Mouse (Mus musculus): ENCODE results near the gene Srrm4.

Gene Srrm4

DNA sequence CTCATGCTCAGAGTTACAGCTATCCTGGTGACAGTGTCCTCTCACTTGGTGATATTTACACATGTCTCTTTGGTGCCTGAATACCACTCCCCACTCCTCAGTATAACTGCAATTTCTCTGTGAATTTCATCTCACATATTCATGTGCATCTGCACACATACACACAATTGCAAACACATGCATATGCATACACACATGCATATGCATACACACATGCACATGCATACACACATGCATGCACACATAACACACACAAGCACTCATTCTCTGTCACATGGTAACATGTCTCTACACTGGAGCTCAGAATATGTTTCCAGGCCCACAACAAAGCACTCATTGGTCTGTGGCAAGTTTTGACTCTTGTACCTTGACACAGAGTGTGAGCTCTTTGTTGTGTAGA, 39.0 kb downstream of the Srrm4 start:
- no peak for DNase-seq

DNA sequence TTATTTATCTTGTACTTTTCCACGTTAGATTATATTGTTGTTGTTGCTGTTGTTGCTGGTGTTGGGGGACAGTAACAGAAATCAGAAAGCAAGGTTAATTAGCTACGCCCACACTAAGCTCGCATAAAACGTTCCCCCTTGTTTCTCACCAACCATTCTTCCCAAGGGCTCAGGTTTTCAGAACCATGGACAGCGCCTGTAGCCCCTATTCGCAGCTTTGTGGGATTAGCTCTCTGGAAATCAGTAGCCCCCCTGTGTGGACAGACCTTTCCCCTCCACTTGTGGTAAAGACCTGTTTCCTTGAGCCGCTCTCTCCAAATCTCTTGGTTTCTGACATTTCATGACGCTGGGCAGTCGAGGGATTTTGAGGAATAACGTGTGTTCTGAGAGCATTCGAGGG, 45.9 kb downstream of the Srrm4 start:
- DNase-seq = no peak

DNA sequence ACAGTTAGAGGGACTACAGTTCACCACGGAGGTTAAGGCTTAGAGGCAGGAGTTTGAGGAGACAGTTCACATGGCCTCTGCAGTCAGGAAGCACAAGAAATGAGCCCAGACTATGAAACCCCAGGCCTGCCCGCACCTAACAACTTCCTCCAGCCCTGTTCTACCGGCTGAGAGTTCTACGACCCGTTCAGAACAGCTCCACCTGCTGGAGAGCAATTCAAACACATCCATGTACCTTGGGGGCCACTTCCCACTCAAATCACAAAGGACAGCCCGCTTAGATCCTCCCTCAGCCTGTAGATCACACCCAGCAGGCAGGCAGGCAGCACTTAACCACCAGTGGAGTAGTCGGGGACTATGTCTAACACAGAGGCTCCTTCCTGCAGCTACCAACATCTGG, 49.3 kb downstream of the Srrm4 start:
- no peak for DNase-seq

DNA sequence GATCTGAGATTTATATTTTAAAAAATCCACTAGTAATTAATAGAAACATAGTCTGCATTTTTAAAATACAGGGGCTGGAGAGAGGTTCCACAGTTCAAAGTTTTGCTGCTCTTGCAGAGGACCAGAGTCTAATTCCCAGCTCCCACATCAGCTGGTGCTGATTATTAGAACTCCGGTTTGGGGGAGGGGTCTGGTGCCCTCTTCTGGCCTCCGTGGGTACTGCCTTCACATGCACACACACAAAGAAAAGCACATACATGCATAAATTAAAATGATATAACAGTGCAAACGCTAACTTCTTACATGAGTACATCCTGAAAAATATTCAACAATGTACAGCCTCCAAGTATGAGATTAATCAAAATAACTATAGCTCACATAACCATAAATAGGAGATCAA, 50.5 kb downstream of the Srrm4 start:
- DNase-seq = no peak

DNA sequence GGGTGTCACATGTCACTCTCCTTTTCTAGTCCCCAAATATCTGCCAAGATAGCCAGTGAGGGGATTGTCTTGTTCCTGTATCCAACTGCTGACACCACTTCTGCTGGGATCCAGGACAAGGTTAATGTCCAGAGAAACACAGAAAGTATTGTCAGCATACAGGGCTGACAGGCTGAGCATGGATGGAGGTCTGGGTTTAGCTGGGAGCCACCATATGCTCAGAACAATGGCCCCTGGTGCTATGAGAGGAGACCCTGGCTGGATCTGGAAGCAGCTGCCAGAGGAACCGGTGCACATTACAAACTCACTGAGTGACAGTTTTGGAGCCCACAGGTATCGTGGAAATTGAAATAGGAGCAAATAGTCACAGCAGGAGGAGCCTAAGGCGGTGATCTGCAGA, 52.3 kb downstream of the Srrm4 start:
- no peak for DNase-seq

DNA sequence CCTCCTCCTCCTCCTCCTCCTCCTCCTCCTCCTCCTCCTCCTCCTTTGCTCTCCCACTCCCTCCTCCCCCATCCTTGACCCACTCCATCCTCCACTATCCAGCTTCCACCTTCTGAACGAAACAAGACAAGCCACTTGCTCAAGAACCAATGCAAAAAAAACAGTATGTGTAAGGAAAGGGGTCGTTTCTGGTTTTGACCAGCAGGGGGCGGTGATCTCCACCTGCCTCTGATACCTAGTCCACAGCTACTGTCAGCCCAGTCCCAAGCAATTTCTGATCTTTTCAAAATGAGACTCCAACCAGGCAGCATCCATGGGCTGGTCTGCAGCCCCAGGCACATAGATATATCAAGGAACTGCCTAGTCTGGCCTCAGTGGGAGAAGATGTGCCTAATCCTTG, 53.1 kb downstream of the Srrm4 start:
- DNase-seq = peak; percentile 49 to 68

DNA sequence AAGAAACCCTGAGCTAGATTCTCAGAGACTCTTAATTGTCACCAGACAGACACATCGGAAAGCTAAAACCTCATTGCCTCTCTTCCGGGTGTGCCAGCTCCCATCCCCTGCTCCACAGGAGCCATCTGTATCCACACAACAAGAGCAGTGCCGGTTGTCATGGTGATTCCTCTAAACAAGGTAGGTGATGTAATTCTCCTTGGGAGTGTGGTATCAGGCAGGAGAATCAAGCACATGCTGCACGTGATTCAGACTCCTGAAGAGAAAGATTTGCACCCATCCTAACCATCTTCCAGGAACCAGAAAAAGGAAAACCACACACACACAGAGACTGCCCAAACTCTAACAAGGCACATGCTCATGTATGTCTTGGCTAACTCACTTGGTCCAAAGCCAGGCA, 65.3 kb downstream of the Srrm4 start:
- DNase-seq = peak; percentile 61 to 75

DNA sequence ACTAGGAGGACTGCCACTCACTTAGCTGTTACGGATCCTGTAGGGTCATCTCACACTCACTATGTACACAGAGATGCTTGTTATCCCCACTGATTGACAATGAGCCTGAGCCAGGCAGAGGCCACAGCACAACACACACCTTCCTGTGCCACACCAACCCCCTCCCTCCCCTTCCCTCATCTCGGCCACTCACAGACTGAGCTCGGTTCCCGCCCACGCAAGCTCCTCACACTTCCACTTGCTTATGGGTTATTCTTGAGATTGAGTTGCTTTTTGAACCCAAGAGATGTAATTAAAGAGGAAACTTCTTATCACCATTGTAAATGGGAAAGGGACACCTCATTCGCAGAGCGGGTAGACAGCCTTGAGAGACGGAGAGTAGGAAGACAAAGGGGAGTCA, 66.3 kb downstream of the Srrm4 start:
- DNase-seq = no peak

DNA sequence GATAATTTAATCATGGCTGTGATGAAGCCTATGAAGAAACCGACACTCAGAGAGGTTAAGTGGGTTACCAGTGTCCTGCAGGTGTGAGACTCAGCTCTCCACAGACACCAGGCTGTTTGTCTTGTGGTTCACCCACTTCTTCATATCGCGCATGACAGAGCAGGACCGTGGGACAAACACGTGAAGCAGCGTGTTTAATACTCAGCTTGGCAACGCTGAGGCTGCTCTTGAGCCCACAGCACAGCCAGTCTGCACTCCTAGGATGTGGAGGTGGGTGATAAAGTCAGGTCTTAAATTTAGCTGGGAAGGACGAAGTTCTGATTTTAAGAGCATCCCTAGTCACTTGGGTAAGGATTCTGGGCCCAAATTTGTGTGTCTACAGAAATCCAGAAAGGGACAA, 68.1 kb downstream of the Srrm4 start:
- no peak for DNase-seq

DNA sequence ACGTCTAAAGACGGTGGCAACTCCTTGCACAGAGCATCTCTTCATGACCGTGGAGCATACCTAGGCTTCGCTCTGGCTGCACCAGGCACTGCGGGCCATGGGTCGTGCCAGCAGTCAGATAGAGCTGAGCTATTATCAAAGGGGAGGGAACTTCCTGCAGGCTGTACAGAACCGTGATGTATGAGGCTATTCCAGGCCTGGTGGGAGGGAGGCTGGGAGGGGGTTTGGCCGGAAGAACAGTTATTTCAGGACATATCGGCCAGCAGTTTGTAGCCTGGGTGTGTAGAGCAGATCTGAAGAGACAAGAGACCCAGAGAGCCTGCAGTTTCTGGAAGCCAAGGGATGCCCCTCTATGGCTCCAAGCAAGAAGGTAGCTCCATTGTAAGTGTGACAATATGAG, 68.5 kb downstream of the Srrm4 start:
- peak in 1 of 2 experiments; percentile 48 for DNase-seq

DNA sequence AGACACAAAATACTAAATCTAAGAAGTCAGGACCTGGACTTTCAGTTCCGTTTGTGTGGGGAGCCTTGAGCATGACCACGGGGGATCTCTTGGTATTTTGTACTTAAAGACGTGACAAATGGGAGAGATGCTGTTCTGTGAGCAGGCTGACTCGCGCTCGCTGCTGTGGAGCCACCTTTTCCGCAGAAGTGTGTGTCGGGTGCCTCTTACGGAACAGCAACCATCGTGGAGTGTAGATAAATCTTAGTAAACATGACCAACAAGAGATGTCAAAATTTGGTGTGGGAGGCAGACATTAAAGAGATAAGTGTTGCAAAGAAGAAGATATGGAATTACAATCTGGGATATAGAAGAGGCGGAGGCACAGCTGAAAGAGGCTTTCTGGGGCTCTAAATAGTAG, 69.3 kb downstream of the Srrm4 start:
- DNase-seq = no peak

DNA sequence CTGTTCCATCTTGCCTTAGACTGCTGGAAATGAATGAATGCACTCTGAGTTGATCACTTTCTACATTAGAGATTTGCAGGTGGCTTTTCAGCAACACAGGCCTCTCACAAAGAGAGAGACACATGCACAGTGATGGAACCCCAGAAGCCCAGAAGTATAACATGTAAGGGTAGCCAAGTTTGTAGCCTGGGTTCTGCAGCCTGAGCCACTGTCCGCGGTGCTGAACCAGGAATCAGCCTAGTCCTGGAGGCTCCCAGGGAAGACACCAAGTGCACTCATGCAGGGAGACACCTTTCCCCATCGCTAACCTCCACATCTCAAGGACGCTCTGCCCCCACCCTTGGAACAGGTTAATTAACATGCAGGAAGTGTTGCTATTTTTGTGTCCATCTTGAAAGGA, 73.6 kb downstream of the Srrm4 start:
- DNase-seq = no peak

DNA sequence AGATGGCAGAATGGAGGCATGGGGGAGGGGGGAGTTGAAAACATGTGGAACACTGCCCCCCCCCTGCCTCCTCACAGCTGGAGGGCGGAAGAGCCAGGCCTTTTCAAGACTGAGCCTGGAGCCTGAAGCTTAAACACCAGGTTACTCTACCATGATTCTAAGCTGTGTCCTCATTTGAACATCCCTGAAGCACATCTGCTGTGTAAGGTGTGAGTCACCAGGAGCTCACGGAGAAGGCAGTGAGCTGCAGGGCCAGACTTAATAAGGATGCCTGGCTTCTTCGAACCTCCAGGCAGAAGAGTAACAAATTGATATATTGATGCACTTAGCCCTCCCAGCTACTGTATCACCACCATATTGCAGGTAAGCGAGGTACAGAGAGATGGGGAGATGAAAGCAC, 79.5 kb downstream of the Srrm4 start:
- DNase-seq = no peak

DNA sequence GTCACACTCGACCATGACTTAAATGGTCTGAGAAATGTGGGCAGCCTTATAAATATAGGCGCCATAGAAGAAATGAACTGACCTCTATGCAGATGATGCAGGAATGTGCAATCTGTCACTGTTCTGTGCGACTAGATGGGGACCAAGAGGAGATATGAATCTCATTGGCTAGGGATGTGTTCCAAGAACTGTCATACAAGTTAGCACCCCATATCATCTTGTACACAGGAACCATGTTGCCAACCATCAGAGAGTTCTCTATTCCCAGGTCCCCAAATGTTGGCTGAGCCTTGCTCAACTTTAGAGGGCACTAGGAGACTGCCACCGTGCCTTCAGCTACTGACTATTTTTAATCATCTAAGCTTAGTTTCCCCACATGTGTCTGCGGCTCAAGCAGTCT, 81.4 kb downstream of the Srrm4 start:
- no peak for DNase-seq

DNA sequence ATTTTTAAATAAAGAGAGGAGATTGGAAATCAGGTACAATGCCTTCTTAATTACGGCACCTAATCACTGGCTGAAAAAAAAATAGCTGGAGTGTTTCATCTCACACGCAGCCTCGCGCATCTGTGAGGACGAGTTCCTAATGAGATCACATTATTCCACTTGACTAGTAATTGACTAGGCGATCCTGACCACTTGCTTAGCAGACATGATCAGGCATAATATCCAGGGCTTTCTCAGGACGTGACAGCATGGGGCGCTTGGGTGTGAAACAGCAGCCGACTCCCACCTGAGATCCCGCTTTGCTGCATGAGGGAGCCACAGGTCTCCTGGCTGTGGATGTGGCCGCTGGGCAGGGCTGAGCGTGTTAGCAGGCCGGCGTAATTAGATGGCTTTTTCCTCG, 90.3 kb downstream of the Srrm4 start:
- DNase-seq = peak in 1 of 2 experiments; percentile 41

DNA sequence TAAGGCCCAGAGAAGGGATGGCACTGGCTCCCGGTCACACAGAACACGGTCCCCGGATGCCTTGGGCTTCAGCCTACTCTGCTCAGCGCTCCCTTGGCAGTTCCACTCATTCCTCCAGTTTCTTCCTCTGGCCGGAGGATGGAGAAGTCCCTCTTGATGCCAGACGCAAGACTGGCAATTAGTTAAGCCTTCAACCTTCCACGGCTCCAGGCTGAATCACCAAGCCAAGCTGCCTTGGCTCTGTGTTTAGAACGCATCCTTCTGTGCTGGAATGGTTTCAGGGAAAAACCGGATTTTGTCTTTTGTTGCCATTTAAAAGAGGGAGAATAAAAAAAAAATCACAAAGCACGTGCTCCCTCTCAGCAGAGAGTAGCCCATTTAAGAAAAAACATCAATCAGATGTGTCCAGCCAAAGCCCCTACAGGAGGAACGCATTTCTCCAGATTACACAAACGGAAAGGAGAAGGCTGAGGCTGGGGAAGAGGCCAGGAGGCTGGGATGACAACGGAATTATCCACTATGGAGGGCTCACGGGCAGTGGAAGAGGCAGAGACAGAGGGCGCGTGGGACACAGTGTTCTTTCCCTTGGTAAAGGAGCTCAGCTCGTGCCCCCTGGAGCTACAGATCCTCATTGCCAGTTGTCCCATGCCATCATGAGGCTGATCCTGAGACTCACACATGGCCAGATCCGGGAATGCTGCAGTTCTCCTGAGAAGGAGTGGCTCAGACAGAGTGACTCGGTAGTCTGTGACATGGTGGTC, 92.6 kb downstream of the Srrm4 start:
- peak; percentile 63 to 74 for DNase-seq

DNA sequence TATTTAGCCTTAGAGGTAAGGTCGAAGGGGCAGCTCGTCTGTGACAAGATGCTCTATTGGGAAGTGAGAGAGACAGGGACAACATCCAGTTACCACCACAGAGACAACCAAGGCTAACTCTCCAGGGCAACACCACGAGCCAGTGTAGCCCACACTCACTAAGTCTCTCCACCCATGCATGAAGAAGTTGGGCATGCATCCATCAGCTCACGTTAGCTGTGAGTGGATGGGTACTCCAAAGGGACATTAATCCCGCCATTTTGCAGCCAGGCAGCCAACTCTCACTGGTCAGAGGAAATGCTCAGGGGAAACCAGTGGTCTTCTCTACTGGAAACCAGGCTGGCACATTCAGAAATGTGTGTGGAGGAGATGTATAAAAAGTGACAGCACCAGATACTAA, 93.8 kb downstream of the Srrm4 start:
- DNase-seq = peak in 1 of 2 experiments; percentile 49

DNA sequence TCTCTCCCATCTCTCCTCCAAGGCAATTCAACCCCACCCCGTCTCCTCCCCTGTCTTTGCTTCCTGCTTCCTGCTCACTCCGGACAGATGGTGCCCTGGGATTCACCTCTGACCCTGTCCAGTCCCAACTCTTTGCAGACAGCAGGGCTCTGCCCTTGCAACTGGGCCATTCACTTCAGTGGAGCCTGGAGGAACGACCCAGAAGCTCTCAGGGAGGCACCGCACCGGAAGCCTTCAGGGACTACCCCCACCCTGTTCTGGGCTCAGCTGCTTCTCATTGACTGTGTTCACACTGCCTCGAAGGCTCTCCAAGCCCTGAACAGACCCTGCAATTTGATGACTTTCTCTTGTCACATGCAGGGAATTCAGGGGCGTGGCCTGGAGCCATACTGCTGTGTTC, 94.4 kb downstream of the Srrm4 start:
- no peak for DNase-seq

DNA sequence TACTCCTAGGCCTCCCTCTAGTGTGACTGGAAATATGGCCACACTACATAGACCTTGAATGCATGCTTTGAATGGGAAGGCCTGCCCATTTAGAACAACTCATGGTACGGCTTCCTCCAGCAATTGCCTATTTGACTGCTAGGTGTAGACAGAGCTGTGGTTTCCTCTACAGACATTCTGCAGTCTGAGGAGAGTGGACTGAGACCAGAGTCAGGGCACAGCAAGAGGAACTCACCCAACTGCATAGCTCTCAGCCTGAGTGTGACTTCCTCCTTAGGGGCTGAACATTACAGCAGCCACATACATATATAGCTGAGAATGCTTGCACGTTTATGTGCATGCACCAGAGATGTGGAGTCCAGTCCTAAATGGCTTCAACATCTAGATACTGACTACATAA, 94.9 kb downstream of the Srrm4 start:
- no peak for DNase-seq

DNA sequence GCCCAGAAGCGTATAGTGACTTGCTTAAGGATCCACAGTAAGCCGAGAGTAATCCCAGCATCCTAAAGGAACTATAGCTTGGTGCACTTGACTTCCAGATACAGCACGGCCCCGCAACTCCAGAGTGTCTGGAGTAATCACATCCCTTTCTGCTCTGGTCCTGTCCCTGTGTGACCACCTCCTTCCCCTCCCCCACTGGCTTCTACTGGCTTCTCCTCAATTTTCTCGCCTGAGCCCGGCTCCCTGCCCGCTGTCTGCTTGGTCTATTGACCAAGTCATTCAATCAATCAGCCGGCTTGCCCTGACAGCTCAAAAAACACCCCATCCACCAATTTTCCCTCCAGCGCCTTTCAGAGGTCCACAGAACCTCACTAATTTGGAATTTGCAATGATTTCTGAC, 96.2 kb downstream of the Srrm4 start:
- DNase-seq = peak in 1 of 2 experiments; percentile 51

DNA sequence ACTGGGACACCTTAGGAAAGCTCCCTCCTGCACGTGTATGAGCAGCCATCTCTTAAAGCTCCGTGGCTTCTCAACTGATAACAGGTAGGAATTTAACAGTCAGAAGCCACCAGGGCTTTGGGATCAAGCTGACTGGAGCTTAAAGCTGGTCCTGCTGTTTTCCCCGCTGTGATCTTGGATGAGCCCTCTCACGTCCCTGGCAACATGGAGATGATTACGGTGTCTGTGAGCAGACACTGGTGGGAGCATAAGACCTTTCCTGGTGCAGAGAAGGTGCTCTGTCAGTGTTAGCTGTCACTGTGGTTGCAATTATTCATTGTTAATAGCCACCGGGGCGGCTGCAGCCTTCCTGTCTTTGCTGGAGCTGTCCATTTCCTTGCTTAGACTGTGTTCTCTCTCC, 97.2 kb downstream of the Srrm4 start:
- peak; percentile 53 to 62 for DNase-seq

DNA sequence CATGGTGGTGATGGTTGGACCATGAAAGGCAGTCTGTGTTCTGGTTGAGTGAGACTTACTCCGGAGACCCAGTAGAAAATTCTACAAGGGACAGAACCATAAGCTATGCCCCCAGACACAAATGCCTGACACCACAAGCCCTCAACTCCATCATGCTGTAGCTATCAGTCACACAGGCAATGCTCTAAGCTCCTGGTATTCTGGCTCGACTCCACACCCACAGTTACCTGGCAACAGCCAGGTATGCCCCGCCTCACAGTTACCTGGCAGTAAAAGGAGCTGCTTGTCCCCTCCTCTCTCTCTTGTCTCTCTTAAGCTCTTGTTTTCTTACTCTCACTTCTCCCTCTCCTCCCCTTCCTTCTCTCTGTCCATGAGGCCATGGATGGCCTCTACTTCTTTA, 98.9 kb downstream of the Srrm4 start:
- DNase-seq = peak in 1 of 2 experiments; percentile 50

DNA sequence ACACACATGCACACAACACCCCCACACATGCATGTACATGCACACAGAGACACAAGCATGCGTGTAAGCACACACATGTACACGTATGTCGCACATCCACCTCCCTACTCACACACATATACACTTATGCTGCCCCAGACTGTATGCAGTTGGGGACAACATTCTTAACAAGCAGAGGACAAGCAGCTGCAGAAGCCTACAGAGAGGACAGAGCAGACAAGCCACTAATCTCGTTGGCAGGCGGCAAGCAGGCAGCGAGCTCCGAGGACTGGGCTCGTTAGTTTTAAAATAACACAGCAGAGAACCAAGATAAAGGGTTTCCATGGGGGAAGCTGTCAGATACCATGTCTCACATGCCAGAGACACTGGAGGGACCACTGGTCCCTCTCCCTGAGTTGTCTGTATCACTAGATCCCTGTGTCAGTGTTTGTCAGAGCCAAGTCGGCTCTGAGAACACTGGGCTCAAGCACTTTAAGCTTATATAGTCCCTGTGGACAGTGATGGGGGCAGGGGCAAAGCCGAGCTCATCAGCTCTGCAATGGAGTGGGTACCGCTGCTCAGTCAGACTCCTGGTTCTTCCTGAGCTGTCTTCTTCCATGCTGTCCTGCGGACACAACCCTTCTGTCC, 99.7 kb downstream of the Srrm4 start:
- no peak for DNase-seq

DNA sequence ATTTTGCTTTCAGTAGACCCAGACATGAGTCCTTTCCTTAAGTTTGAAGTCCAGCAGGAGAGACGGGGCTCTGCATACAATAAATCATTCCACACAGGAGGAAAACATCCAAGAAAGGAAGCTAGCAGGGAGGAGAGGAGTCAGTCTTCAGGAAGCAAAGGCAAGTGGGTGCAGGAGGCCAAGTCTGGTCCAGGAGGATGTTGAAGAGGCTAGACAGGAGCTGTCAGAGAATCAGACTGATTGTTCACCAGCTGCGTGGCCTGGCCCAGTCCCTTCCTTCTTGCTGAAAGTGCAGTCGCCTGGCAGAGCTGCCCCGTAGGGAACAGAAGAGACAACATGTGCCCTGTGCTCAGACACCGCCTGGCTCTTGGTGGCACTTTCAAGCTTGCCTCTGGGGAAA, 100.8 kb downstream of the Srrm4 start:
- DNase-seq = peak in 1 of 2 experiments; percentile 40

DNA sequence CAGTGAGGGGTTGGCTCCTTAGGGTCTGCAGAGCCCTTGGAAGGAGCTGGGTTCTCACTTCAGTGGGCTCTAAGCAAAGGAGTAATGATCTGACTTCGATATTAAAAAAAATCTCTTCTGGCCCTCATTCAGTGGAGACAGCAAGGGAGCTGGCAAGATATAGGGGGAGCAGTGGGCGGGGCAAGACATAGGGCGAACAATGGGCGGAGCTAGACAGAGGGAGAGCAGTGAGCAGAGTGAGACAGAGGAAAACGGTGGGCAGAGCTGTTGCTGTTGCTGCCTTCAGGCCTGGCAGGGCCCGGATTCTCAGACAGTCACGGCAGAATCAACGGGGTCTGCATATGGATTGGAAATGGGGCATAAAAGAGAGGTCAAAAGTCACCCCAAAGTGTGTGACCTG, 102.0 kb downstream of the Srrm4 start:
- DNase-seq = no peak

Measured in cerebellum, postnatal 25 days (tissue).